Mouse (Mus musculus) kidney, adult 9 months (tissue): Measurements from ENCODE around the gene Ndufv3.

Experiments used
- DNase-seq: peaks from one replicate; pipeline ENCODE4 v3.0.0; 2022

Ndufv3 gene

GRCm38 (mm10) chr17:31557947-31558542 lies 38.1 kb downstream of the Ndufv3 start:
- no peak for DNase-seq

GRCm38 (mm10) chr17:31559021-31559789 lies 39.3 kb downstream of the Ndufv3 start:
- no peak for DNase-seq

- peak; percentile 59 for DNase-seq
Observed at GRCm38 (mm10) chr17:31563632-31564014, 43.7 kb downstream of the Ndufv3 start.

GRCm38 (mm10) chr17:31564015-31564857 lies 44.3 kb downstream of the Ndufv3 start, which contains the start of gene Pknox1:
Gene Pknox1, plus strand, starts transcription at chr17:31564734.
- DNase-seq, result peak; percentile 100

GRCm38 (mm10) chr17:31564858-31565140 lies 44.9 kb downstream of the Ndufv3 start:
- no peak for DNase-seq

GRCm38 (mm10) chr17:31565141-31566056 lies 45.5 kb downstream of the Ndufv3 start:
- peak; percentile 64 for DNase-seq

- DNase-seq, result peak; percentile 23
Observed at GRCm38 (mm10) chr17:31566276-31566675, 46.4 kb downstream of the Ndufv3 start.

- DNase-seq, result peak; percentile 65
Observed at GRCm38 (mm10) chr17:31569756-31570155, 49.8 kb downstream of the Ndufv3 start.

GRCm38 (mm10) chr17:31570321-31570925 lies 50.5 kb downstream of the Ndufv3 start:
- DNase-seq, result no peak

GRCm38 (mm10) chr17:31571689-31572088 lies 51.8 kb downstream of the Ndufv3 start:
- no peak for DNase-seq

- DNase-seq, result no peak
Observed at GRCm38 (mm10) chr17:31574662-31575061, 54.7 kb downstream of the Ndufv3 start.

- DNase-seq, result no peak
Observed at GRCm38 (mm10) chr17:31576394-31577175, 56.7 kb downstream of the Ndufv3 start.

GRCm38 (mm10) chr17:31580344-31580743 lies 60.4 kb downstream of the Ndufv3 start:
- DNase-seq, result no peak
